Mouse (Mus musculus) spleen, postnatal 14 days (tissue): ENCODE data around the gene Itga1.

Experiments used
- DNase-seq, 2 experiments: peaks; one replicate each; pipeline ENCODE4 v3.0.0; 2021 to 2022; ENCODE audit warnings: low spot score in 2 of 2

Gene Itga1

DNA sequence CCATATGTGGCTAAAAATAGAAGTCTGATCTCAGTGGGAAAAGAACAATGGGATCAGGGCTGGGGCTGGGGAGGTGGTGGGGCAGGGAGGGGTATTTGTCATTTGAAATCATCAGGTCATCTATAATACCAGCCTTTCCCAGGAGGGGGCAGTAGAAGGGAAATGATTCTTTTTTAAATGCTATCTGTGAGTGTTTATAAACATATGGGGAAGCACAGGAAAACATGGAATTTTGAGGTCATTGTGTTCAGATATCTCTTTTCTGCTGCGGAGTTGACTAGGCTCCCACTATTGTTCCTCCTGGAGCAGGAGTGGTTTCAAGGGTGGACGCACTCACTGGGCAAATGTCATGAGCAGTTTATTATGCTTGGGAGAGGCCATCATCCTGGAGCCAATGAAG lies 114.6 kb downstream of the Itga1 start:
- no peak for DNase-seq

DNA sequence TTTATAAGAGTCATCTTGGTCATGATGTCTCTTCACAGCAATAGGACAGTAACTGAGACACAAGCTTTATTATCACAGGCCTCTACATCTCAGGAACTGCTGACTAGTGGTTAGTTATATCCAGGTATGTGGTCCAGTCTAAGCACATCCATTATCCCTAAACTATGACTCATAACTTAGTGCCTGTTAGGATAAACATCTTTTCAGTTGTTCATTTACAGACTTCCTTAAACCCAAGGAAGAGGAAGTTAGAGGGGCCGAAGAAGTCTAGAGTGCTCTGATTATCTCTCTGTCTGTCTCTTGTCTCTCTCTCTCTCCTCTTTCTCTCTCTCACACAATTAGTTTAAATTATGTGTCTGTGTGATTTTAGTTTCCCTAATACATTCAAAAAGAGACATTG lies 117.1 kb downstream of the Itga1 start:
- no peak for DNase-seq

DNA sequence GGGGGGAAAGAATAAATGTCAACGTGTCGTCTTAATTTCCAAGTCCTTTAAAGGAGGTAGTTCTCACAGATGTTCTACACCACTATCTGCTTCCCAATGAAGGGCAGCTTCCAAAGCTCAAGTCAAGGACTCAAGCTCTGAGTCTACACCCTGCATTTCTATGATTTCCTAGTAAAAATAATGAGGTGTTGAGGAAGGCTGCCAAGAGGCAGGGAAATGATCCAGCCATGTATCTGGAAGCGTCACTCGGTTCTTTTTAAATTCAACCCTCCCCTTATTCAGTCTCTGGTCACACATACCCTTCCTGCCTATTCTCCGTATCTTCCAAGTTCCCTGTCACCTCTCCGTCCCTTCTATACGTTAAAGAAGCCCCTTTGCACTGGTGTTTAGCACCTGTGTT lies 118.6 kb downstream of the Itga1 start:
- DNase-seq: no peak

DNA sequence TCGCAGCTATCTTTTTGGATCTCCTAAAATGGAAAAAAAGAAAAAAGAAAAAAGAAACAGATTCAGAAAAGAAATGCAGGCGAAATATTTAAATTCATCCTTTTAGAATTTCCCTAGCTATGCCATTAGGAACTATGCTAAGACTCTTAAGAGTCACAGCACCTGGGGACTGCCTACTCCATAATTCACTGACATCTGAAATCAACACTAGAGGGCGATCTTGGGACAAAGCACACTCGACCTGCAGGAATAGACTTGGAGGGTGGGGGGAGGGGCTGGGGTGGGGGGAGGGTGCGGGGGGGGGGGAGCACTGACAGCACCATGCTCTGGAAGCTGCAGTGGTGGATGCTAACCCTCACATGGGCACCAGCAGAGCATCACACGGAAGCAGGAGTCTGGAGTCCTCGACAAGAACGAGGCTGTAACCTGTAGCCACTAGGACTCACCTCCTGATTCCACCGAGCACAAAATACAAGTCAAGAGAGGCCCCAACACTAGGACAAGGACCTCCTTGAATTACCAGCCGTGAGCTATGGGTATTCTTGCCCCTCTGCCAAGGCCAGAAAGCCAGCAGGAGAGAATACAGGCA lies 120.8 kb downstream of the Itga1 start:
- DNase-seq: no peak

DNA sequence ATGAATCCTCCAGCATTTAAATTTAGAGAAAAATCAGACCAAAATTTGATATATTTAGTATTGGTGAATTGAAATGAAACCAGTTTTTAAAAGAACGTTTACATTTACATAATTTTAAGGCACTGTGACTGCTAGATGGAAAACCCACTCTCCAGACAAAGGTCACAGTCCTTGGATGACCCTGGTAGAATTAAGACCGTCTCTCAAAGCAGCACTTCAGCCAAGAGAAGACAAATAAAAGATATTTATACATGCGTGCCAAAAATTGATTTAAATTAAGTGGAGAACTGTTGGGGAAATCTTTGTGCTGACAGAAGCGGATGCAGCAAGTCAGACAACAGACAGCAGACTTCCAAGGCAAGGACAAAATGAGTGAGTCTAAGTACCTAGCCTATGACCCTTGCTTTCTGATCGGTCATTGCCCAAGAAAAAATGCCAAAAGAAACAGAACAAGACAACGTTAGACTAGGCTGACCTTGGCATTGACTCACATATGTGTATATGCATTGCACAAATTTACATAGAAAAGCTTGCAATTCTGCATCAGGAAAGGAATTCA lies 127.2 kb downstream of the Itga1 start:
- no peak for DNase-seq

DNA sequence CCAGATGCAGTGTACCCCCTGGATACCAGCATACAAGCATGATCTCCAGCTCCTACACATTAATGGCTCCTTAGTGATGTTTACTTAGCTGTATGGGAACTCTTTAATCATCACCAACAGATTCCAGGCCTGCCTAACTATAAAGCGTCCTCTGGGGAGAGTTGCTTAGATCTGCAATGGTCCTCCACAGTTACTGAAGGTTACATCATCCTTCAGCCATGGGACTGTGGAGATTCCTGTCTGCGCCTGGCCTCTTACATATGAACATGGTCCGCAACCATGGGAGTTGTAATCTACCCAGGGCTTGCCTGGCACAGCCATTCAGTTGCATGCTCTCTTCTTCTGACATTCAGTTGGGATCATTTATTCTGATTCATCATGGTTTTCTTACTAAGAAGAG lies 129.9 kb downstream of the Itga1 start:
- no peak for DNase-seq

DNA sequence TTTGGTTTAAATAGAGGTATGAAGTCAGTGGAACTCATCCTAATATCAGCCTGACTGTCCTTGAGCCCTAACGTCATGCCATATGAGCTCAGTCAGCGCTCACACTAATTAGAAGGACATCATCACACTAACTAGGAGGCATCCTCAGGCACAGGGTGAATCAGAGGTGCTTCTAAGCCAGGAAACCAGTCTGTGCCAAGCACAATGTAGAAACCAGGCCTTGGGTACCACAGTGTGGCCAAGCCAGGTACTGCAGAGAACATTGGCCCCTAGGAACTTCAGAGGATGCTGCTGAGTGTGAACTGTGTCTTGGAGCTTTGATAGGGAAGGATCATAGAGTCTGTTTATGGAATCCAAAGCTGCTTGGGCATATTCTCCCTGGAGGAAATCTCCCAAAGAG lies 137.5 kb downstream of the Itga1 start:
- DNase-seq: peak; percentile 16 to 46

DNA sequence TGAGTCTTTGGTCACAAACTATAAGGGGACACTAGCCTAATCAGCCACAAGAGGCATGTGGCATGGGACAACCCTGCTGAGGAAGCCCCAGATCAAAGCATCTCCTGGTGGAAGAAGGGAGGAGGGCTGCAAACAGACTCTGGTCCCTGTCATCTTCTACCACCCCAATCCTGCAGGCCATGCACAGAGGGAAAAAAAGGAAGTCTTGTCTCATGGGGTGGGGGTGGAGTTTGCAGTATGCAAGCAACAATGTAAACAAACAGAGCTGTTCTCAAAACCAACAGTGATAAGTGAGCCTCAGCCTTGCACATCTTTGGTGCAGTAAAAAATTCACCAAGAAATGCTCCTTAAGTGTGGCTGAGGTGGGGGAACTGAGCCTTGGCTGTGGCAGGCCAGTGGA lies 147.2 kb downstream of the Itga1 start:
- no peak for DNase-seq

DNA sequence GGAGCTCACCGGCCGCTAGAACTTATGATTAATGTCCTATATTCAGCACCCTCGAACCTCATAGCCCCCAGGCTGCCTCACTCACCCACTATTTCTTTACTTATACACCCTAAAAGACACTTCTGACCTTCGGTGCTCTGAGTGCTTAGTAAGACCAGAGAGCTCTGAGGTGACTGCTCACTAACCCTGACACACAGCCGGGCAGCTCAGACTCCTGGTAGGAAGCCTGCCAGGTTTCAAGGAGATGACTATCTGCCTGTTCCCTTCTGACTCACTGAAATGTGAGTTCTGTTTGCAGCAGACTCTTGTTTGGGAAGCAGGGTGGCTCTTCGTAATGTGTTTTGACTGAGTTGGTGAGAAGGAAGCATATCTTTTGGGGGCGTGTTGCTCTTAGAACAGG lies 168.2 kb downstream of the Itga1 start:
- no peak for DNase-seq

DNA sequence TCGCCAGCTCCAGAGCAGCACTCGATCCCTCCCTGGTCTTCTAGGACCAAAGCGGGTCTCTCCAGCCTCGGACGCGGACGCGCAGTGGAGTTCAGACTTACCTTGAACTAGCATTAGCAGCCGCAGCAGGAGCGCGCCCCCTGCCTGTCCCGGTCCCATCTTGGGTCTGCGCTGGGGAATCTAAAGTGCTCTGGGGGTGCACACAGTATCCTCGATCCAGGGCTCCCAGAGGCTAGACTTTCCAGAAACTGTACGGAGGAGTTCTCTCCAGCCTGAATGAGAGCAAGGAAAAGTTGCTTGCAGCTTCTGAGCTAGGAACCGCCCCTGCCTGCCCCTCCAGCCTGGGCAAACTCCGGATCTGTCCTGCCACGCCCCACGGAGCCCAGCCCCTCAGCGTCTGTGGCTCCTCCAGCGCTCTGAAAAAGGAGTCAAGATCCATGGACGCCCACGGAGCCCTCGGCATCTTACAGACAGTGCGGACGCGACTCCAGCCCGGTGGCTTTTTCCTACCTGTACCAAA lies 169.9 kb downstream of the Itga1 start, which contains the start of gene Itga2:
Gene Itga2 (minus strand): TSS at position 326 of the 520 bp plus-strand sequence.
- peak; percentile 30 to 40 for DNase-seq

DNA sequence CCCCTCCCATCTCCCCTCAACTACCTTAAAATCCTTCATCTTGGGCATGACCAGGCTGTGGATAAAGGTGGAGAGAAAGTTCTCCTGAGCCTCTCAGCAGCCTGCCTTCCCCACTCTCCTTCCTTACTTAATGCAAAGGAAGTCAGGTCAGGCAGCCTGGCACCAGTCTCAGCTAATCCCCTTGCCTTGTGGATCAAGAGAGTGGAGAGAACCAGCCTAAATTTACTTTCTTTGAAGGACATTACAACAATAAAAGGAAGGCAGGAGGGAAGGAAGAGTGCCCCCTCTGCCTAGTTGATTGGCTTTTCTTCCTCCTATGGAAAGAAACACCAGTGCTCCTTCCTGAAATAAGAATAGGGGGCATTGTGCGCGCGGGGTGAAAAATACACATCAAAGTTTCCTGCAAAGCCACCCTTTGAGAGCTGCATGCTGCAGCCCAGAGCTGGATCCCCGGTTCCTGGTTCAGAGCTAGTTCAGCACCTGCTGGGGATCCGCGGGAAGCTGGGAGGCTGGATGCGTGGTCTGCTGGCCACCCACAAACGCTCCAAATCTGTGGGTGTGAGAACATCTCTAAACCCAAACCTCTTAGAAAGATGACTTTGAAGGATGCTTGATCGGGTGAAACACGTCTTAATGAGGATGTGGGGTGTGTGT lies 170.6 kb downstream of the Itga1 start:
- no peak for DNase-seq

DNA sequence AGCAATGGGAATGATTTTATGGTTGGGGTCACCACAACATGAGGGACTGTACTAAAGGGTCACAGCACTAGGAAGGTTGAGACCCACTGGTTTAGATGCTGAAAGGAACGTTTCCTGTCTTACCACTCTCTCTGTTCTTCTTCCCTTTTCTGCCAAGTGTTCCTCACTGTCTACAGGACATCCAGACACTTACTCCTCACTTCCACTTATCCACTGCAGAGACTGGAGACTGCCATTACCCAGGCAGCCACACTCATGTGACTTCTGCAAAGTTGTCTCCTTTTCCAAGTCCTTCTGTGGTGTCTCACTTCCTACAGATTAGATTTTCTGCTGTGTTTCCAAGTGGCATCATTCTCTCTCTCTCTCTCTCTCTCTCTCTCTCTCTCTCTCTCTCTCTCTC lies 177.0 kb downstream of the Itga1 start:
- no peak for DNase-seq

DNA sequence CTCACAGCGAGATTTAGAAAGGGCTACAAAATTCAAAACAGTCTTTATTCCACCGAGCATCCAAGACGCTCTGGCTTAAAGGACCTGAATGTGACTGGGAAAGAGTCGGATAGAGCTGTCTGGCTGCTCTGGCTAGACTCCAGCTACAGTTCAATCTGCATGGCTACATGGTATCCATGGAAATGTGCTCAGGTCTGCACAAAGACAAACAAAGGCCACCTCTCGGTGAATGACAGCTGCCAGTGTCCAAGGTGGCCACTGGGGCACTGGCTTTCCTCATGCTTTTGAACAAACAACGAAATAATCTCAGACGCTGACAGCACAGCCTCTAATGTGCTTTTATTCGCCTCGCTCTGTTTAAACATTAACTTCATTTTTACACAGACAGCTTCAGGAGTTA lies 178.4 kb downstream of the Itga1 start:
- DNase-seq: no peak

DNA sequence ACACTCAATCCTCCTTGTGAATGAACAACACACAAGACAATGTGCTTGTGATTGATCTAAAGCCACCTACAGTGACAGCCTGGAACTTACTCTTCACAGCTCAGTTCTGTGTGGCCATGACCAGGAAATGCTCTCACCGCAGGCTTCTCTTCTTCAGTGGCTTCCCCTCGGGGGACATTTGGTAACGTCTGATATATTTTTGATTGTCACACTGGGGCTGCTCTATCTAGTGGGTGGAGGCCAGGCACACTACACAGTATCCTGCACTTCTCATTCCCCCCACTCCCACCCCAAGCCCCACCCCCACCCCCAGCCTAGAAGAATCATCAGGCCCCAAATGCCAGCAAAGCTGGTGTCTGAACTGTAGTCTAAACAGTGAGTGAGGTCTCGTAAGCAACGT lies 186.0 kb downstream of the Itga1 start:
- no peak for DNase-seq

DNA sequence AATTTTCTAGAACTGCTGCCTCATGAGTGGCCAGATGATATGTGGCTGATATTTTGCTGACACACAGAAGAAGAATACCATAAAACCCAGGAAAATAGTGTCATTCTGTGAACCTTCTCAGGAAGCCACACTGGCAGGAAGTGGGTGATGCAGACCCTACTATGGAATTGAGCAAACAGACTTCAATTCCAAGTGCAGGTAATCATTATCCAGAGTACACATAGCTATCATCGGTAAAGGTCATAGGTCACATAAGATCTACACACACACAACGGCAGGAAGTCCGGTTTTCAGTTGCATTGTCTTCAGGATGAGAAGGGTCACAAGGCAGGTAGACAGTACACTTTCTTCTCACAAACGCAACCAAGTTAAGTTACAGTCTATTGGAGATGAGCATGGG lies 186.8 kb downstream of the Itga1 start:
- DNase-seq: no peak

DNA sequence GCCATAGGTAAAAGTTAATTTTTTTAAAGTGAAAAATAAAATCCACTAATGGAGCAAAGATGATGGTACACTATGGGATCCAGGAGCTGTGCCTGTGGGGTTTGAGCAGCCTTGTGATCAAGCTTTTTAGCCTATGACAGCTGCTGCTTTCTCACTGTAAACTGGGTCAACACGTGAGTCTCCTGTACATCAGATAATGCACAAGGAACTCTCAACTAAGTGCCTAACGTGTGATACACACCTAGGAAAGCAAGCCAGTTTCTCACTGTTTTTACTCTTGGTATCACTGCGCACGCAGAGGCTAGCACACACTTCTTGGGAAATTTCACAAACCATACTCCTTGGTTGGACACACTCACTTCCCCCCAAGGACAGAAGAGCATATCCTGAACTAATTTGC lies 187.2 kb downstream of the Itga1 start:
- no peak for DNase-seq

DNA sequence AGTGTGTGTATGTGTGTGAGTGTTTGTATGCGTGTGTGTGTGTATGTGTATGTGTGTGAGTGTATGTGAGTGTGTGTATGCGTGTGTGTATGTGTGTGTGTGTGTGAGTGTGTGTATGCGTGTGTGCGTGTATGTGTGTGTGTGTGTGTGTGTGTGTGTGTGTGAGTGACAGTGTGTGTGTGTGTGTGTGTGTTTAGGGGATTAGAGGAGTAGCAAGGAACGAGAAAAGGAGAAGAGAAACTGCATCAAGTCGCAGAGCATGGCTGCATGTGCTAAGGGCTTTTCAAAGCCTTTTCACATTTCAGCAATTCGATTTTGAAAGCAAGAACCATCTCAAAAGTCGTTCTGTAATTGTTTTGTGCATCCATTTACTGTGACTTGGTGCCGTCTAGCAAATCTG lies 191.1 kb downstream of the Itga1 start:
- no peak for DNase-seq

DNA sequence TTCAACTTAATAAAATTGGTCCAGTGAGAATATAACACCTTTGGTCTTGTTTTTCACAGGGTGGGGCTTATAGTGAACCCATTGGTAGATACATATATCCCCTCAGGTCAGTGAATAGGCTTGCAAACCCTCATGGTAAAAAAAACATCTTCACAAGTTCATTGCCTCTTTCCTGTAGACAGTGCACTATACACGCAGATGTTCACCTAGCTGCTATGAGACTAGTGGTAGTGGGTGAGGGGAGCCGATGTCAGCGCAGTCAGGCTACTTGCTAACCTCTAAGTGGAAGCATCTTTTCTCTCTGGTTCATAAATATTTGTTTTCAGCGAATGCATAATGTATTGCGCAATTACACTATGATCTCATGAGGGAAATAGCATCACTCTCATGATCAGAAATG lies 192.2 kb downstream of the Itga1 start:
- DNase-seq: no peak

DNA sequence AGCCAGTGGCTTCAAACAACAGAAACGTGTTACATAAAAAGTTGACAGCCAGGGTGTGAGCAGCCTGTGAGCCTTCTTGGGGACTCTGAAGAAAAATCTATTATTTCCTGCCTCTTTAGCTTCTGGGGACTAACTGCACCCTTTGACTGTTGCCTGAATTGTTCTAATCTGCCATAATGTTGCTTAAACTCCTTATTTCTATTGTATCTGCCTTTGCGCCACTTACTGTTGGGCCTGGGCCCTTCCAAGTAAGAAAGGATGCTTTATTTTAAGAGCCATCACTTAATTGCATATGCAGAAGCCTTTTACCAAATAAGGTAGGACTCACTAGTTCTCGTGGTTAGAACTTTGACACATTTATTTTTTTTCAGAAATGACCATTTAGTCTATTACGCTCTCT lies 193.9 kb downstream of the Itga1 start:
- no peak for DNase-seq
